Mouse (Mus musculus) brown adipose tissue, adult 24 weeks (tissue): ENCODE measurements at regions not wholly inside any gene's neighbourhood (a gene's known extent, or its start where the extent isn't known, plus 50 kb on each side); places are given as distances from the start of the nearest gene placed in this dataset.

Experiments used
- H3K27ac ChIP-seq: fragments of 200-500 bp; replicated peaks from 2 replicates; pipeline ENCODE4 v1.5.1; 2012; ENCODE audit warnings: low read depth, mild to moderate bottlenecking, low read length
- H3K4me1 ChIP-seq: fragments of 200-500 bp; 2 replicates; pipeline ENCODE4 v1.6.1; 2012; ENCODE audit warnings: low read length, mixed read lengths; ENCODE audit not compliant: control insufficient read depth, insufficient read depth, insufficient read length
- H3K4me3 ChIP-seq: fragments of 200-500 bp; 2 replicates; pipeline ENCODE4 v1.5.1; 2012; ENCODE audit warnings: low read depth, mild to moderate bottlenecking, low read length, moderate library complexity; ENCODE audit not compliant: insufficient read depth

DNA sequence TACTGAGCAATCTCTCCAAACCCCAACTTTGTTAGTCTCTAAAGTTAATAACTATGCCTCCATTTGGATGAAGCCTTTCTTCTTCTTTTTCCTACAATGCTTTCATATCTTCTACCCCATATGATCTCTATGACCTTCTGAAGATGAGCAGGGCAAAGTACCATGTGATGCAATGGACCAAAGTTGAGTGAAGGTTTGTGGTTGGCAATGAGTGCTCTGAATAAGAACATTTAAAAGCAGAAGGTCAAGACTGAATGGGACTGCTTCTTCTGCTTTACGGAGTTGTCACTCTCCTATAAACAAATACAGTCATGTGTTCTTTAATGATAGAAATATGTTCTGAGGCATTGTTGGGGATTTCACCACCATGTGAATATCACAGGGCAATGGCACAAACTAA lies 65.0 kb upstream of the Marcks start:
- no peak overlapping the region for H3K27ac ChIP-seq
- no peaks in the 10 kb centered on the region for H3K4me1 ChIP-seq
- H3K4me3 ChIP-seq: no peak overlapping the region

DNA sequence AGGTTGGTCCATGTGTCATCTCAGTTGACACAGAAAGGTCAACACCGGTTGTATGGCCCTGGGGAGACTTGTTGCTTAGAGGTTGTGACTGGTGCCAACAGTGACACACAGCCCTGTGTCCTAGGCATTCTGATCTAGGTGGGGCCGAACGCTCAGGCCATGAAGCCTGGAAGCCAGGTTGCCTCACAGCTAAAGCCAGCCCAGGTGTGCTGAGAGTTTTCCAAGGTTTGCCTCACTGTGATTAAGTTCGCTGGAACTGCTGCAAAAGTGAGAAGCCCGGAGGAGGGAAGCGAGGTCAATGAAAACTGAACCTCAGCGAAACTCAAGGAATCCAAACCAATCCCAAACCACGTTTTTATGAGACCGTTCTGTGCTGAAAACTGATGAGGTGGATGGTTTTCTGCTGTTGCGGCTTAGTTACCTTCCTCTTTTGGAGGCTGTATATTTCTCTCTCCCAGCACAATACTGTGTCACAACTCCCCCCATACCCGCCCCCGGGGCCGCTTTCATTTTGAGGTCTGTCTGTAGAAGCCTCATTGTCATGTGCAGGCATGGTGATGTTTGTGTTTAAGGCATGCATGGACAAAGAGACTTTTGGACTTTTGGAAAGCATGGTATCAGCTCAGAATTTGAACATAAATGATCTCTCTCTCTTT lies 56.2 kb upstream of the Marcks start:
- Histone ChIP-seq H3K4me1 (no peaks in the 10 kb centered on the region; the same call in 1 of the 2 replicates), H3K27ac (peak overlapping the region; percentile 26), H3K4me3 (no peak overlapping the region)

DNA sequence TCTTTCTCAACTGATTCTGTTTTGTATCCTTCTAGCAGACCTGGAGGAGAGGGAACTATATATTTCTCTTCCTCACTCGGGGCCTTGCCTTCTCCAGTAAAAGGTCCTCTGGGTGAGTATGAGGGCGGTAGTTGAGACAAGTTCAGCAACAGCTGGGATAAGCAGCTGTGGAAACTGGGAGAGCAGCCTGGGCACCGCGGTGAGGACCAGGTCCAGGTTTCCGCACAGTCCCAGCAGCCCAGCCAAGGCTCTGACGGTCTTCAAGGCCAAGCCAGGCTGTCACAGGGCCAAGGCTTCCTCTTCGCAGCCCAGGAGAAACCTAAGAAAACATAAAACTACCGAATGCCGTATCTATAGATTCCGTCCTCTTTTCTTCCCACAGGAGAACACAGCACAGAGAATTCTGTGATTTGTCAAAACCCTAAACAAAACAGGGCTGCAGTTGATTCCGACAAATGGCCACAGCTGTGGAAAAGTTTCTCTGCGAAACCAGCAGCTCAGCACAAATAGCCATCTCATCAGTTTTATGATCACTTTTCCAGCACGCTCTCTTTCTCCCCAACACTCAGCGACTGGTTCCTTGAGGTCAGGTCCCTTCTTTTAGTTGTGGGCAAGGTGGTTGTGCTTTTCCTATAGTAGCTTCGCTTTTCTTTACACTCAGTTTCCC lies 55.5 kb upstream of the Marcks start:
- H3K4me1 ChIP-seq: no peaks in the 10 kb centered on the region; the same call in 1 of the 2 replicates
- H3K27ac ChIP-seq: peak overlapping the region; percentile 26
- H3K4me3 ChIP-seq: no peak overlapping the region

DNA sequence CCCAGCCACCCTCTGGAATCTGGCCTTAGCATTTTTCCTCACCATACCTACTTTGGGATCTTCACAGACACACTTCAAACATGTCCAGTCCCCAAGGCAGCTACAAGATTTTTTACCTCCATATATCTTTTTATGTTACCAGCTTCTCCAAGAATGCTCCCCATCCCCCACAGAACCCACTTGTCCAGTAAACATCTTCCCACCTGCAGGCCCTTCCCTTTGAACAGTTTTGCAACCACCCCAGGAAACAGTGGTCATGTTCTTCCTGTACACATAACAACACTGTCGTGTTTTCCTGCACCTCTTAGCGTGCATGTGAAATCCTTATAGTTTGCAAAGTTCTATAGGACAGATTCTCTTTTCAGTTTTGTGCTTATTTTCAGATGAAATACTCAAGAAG lies 53.9 kb upstream of the Marcks start:
- H3K4me1 ChIP-seq: no peaks in the 10 kb centered on the region; the same call in 1 of the 2 replicates
- no peak overlapping the region for H3K27ac ChIP-seq

DNA sequence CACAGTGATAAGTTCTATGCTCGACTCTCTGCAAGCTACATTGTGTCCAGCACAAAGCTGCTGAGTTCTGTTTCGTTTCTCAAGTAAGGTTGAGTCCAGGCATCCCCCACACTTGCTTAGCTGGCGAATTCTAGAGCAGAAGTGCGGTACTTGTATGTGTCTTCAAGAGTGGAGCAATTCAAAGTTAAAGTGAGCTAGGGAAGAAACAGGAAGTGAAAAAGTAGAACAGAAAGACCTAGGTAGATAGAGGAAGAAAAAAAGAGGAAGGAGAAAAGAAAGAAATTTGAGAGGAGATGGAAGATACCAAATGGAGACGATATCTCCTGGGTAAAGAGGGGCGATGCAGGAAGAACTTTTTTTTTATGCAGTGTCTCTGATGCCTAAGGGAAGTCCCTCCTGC lies 51.4 kb upstream of the Marcks start:
- no peak overlapping the region for H3K4me3 ChIP-seq
- H3K27ac ChIP-seq: no peak overlapping the region
- H3K4me1 ChIP-seq: no peaks in the 10 kb centered on the region; the same call in 1 of the 2 replicates

More for the DNA sequence above, 53.9 kb upstream of the Marcks start:
- H3K4me3 ChIP-seq: no peak overlapping the region
